Mouse (Mus musculus) heart, embryonic 10.5 days (tissue): Measurements from ENCODE around the gene Jak3. TPM values are rescaled to one million over a fixed set of nuclear protein-coding genes. Genes with fewer than 3 reads are reported as not detected.
"Not testable (repeated sequence)": the region's sequence is repeated elsewhere in the genome, so short reads cannot be mapped to it uniquely, and the experiment has no call there.

Experiments
- DNase-seq: peaks from one replicate; pipeline ENCODE4 v3.0.0-alpha.2; 2017; ENCODE audit warnings: low spot score
- H3K27ac ChIP-seq: fragments of 300-500 bp; sonication (generic); 2 replicates; pipeline ENCODE4 v1.5.1; 2016; ENCODE audit warnings: mild to moderate bottlenecking
- H3K27me3 ChIP-seq: fragments of 300-500 bp; sonication (generic); 2 replicates; pipeline ENCODE4 v1.6.1; 2016; ENCODE audit warnings: mild to moderate bottlenecking; ENCODE audit not compliant: poor library complexity, insufficient read depth, severe bottlenecking
- H3K36me3 ChIP-seq: fragments of 300-500 bp; sonication (generic); 2 replicates; pipeline ENCODE4 v1.6.1; 2016; ENCODE audit warnings: mild to moderate bottlenecking, moderate library complexity
- H3K4me1 ChIP-seq: fragments of 300-500 bp; sonication (generic); 2 replicates; pipeline ENCODE4 v1.6.1; 2016; ENCODE audit warnings: mild to moderate bottlenecking
- H3K4me3 ChIP-seq: fragments of 300-500 bp; sonication (generic); 2 replicates; pipeline ENCODE4 v1.5.1; 2016; ENCODE audit warnings: mild to moderate bottlenecking, moderate library complexity
- H3K9me3 ChIP-seq: fragments of 300-500 bp; sonication (generic); 2 replicates; pipeline ENCODE4 v1.6.1; 2016; ENCODE audit warnings: mild to moderate bottlenecking, moderate library complexity
- WGBS: fragments of 180-500 bp; shearing (Covaris S2); methylation state at CpG from one replicate; pipeline ENCODE4 v1.1.7; 2016; 5-methylcytosine and 5-hydroxymethylcytosine counted together
- polyA plus RNA-seq: library from polyadenylated mRNA; unstranded; fragments of >200 nt; fragmentation: Nextera tagmentation; extraction: Ambion mirVana; gene quantifications from 2 replicates; pipeline ENCODE4 v1.2.1, GENCODE M21; 2016

The Jak3 gene
- polyA plus RNA-seq, 1 experiment from 2014 or later, result 6.7 TPM

DNA sequence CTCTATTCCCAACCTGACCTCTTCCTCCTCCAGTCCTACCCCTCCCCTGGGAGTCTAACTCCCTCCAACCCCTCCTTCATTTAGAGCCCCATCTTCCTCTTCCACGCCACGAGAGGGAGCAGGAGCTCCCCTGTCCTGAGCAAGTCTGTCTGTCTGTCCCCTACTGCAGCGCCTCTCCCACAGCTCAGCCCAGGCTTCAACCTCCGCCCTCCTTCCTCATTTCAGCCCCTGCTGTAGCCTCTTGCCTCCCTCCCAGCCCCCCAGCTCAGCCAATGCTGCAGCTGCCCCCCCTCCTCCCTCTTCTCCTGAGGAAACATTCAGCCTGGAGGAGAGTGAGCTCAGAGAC, 26.0 kb downstream of the Jak3 start:
- Histone ChIP-seq H3K27me3 (peaks cover 94% of the 10 kb centered on the region), H3K4me1 (peaks cover 10% of the 10 kb centered on the region), H3K9me3 (no peaks in the 10 kb centered on the region), H3K4me3 (no peak overlapping the region), H3K36me3 (no peaks in the 10 kb centered on the region), H3K27ac (no peak overlapping the region)
- 37% methylated on average over 4 of the region's 4 CpGs for WGBS
- DNase-seq, result no peak

DNA sequence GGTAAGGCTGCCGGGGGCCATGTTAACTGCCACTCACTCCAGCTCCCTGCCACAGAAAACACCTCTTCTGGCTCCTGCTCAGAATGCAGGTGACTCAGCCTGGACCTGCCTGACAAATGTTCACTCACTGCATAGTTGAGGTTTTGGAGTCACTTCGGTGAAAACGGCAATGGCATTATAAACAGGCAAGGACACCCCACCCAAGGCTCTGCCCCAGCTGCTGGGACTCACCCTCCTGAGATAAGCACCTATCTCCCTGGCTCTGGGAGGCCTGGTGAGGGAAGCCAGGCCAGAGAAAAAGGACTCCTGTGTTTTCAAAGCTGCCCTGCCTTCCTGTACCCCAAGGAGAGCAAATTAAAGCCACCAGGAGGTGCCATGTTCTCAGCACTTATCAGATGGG, 26.8 kb downstream of the Jak3 start:
- Histone ChIP-seq H3K9me3 (no peaks in the 10 kb centered on the region), H3K27me3 (peaks cover 94% of the 10 kb centered on the region), H3K4me3 (no peak overlapping the region), H3K4me1 (peaks cover 10% of the 10 kb centered on the region), H3K36me3 (no peaks in the 10 kb centered on the region), H3K27ac (no peak overlapping the region)
- no peak for DNase-seq
- 64% methylated on average over 3 of the region's 3 CpGs for WGBS

- H3K36me3 ChIP-seq, H3K4me3 ChIP-seq, H3K9me3 ChIP-seq, DNase-seq, H3K27ac ChIP-seq, H3K4me1 ChIP-seq: not testable (repeated sequence)
- peaks cover 94% of the 10 kb centered on the region for H3K27me3 ChIP-seq
Measured at GRCm38 (mm10) chr8:71703400-71703799, 27.3 kb downstream of the Jak3 start.

- no peaks in the 10 kb centered on the region for H3K36me3 ChIP-seq
- peaks cover 6% of the 10 kb centered on the region; the same call in 1 of the 2 replicates for H3K4me1 ChIP-seq
- H3K27ac ChIP-seq, result no peak overlapping the region
- H3K9me3 ChIP-seq, result no peaks in the 10 kb centered on the region
- H3K27me3 ChIP-seq, result peaks cover 94% of the 10 kb centered on the region
- H3K4me3 ChIP-seq, result no peak overlapping the region
- no peak for DNase-seq
- WGBS, result 32% methylated on average over 8 of the region's 8 CpGs
Measured at GRCm38 (mm10) chr8:71707874-71708273, 31.8 kb downstream of the Jak3 start.

DNA sequence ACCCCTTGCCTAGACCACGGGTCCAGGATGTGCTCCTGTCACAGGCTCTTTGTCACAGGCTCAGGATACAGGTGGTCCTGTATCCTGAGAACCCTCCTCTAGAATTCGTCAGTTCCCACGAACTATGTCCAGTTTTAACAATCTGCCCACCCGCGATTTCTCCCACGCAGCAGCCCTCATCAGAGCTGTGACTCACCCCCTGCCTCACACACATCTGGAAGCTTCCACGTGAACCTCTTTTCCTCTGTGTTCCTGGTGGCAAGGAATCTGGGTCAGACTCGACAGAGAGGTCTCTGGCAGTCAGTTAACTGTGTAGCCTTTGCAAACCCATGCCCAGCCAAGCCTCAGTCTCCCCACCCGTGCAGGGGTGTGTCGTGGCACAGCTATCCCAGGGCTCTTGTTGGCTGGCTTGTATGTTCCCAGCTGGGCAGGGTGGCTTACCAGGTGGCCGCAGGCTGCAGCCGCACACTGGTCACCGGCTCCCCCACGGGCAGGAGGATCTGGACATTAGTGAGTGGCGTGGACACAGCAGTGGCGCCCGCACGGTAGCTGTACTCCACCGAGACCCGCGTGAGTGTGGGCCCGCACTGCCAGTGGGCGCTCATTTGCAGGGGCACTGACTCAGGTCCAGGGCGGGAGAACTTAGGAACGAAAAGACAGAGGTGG, 33.2 kb downstream of the Jak3 start:
- H3K27ac ChIP-seq, result no peak overlapping the region
- no peak for DNase-seq
- H3K4me3 ChIP-seq, result peak overlapping the region; percentile 38
- WGBS, result 39% methylated on average over 25 of the region's 25 CpGs
- H3K27me3 ChIP-seq, result peaks cover 93% of the 10 kb centered on the region
- peaks cover 6% of the 10 kb centered on the region; the same call in 1 of the 2 replicates for H3K4me1 ChIP-seq
- no peaks in the 10 kb centered on the region for H3K9me3 ChIP-seq
- no peaks in the 10 kb centered on the region for H3K36me3 ChIP-seq

- Histone ChIP-seq H3K4me3 (peak overlapping the region; percentile 38), H3K9me3 (no peaks in the 10 kb centered on the region), H3K36me3 (no peaks in the 10 kb centered on the region), H3K27me3 (peaks cover 93% of the 10 kb centered on the region), H3K27ac (no peak overlapping the region), H3K4me1 (peaks cover 6% of the 10 kb centered on the region; the same call in 1 of the 2 replicates)
- WGBS, result 22% methylated on average over 25 of the region's 25 CpGs
- peak; percentile 91 for DNase-seq
Measured at GRCm38 (mm10) chr8:71709800-71710446, 33.8 kb downstream of the Jak3 start.

DNA sequence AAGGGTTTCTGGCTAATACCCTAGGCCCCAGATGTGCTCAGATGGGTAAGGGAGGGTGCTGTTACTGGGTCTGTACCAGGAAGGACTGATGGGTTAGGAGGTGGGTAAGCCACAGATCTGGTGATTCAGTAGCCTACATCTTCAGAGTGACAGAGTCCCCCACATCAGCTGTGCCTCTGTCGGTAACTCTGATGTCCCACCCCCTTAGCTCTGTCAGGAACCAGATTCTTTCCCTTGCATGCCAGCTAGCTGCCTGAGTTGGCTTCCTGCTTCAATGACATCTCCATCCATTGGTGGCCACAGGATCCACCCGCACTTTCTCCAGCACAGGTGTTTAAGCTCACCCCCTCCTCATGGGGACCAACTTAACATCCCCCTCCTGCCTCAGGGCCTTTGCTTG, 35.5 kb downstream of the Jak3 start:
- no peak overlapping the region for H3K4me3 ChIP-seq
- WGBS, result 72% methylated on average over 2 of the region's 2 CpGs
- DNase-seq, result no peak
- no peaks in the 10 kb centered on the region for H3K9me3 ChIP-seq
- H3K36me3 ChIP-seq, result no peaks in the 10 kb centered on the region
- H3K27ac ChIP-seq, result no peak overlapping the region
- H3K4me1 ChIP-seq, result peaks cover 6% of the 10 kb centered on the region; the same call in 1 of the 2 replicates
- peaks cover 92% of the 10 kb centered on the region for H3K27me3 ChIP-seq

- H3K9me3 ChIP-seq, result no peaks in the 10 kb centered on the region
- DNase-seq, result no peak
- peaks cover 90% of the 10 kb centered on the region for H3K27me3 ChIP-seq
- H3K4me3 ChIP-seq, result no peak overlapping the region
- H3K27ac ChIP-seq, result no peak overlapping the region
- WGBS, result 36% methylated on average over 8 of the region's 8 CpGs
- H3K4me1 ChIP-seq, result no peaks in the 10 kb centered on the region
- H3K36me3 ChIP-seq, result no peaks in the 10 kb centered on the region
Measured at GRCm38 (mm10) chr8:71715531-71715930, 39.4 kb downstream of the Jak3 start.

DNA sequence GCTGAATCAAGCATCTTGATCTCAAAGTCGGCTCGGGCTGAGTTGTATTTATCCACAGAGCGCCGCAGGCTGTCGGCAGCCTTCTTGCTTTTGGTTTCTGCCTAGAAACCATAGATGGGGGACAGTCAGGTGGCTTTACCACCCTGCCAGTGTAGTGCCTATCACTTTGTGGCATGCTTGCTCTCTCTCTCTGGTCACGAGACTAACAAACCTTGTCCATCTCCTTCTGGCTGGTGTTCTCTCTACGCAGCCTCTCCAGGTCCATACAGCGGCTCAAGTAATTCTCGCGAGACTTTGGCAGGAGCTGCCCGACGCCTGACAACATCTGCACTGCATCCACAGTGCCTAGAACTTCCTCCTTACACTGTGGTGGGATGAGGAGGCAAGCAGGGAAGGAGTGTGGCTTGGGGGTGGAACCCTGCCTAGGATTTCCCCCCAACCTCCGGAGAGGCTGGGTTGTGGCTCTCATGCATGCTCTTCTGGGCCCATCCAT, 40.5 kb downstream of the Jak3 start:
- no peak for DNase-seq
- Histone ChIP-seq H3K9me3 (no peaks in the 10 kb centered on the region), H3K4me3 (no peak overlapping the region), H3K27ac (no peak overlapping the region), H3K4me1 (no peaks in the 10 kb centered on the region), H3K27me3 (peaks cover 90% of the 10 kb centered on the region), H3K36me3 (no peaks in the 10 kb centered on the region)
- 79% methylated on average over 13 of the region's 13 CpGs for WGBS

GRCm38 (mm10) chr8:71717096-71717495, 41.0 kb downstream of the Jak3 start:
- H3K9me3 ChIP-seq, result no peaks in the 10 kb centered on the region
- DNase-seq, result no peak

GRCm38 (mm10) chr8:71718252-71718651, 42.2 kb downstream of the Jak3 start:
- no peak for DNase-seq
- Histone ChIP-seq H3K27ac (no peak overlapping the region), H3K27me3 (peaks cover 90% of the 10 kb centered on the region), H3K9me3 (no peaks in the 10 kb centered on the region), H3K4me3 (no peak overlapping the region), H3K36me3 (no peaks in the 10 kb centered on the region), H3K4me1 (no peaks in the 10 kb centered on the region)
- 31% methylated on average over 3 of the region's 3 CpGs for whole genome bisulfite sequencing

More at GRCm38 (mm10) chr8:71717096-71717495, 41.0 kb downstream of the Jak3 start:
- Histone ChIP-seq H3K27me3 (peaks cover 90% of the 10 kb centered on the region), H3K36me3 (no peaks in the 10 kb centered on the region), H3K4me1 (no peaks in the 10 kb centered on the region), H3K4me3 (no peak overlapping the region), H3K27ac (no peak overlapping the region)
- WGBS, result 78% methylated on average over 12 of the region's 12 CpGs

DNA sequence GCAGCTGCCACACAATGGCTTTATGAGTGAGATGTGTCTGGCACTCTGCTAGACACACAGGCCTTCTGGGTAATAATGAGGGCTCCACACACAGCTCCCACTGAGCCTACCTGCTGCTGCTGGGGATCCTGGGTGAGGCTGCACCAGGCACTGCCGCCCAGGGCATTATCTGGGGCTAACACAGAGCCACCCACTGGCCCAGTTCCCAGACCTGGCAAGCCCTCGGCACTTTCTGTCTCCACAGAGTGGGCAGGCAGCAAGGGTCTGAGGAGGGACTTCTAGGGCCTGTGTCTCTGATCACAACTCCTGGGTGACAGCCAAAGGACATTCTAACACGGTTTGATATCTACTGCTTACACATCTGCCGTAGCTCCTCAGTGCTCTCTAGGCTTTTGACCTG, 43.1 kb downstream of the Jak3 start:
- Histone ChIP-seq H3K4me3 (no peak overlapping the region), H3K27me3 (peaks cover 90% of the 10 kb centered on the region), H3K36me3 (no peaks in the 10 kb centered on the region), H3K4me1 (no peaks in the 10 kb centered on the region), H3K9me3 (no peaks in the 10 kb centered on the region), H3K27ac (no peak overlapping the region)
- 60% methylated on average over 4 of the region's 4 CpGs for WGBS
- no peak for DNase-seq

- no peak for DNase-seq
- 40% methylated on average over 7 of the region's 7 CpGs for WGBS
Measured at GRCm38 (mm10) chr8:71719928-71720457, 43.9 kb downstream of the Jak3 start.

More at GRCm38 (mm10) chr8:71719928-71720457, 43.9 kb downstream of the Jak3 start:
- Histone ChIP-seq H3K4me1 (0 out of 2 replicates have a peak, but pooled peaks cover 1% of the 10 kb centered on the region), H3K27me3 (peaks cover 90% of the 10 kb centered on the region), H3K9me3 (no peaks in the 10 kb centered on the region), H3K27ac (no peak overlapping the region), H3K36me3 (no peaks in the 10 kb centered on the region), H3K4me3 (no peak overlapping the region)
